Mouse (Mus musculus): Measurements from ENCODE around the gene Fbxw11. TPM values are rescaled to one million over a fixed set of nuclear protein-coding genes. Genes with fewer than 3 reads are reported as not detected.
"Not testable (repeated sequence)": the region's sequence is repeated elsewhere in the genome, so short reads cannot be mapped to it uniquely, and the experiment has no call there.

The Fbxw11 gene
- polyA plus RNA-seq, 1 experiment from 2014 or later: 33.3 TPM

DNA sequence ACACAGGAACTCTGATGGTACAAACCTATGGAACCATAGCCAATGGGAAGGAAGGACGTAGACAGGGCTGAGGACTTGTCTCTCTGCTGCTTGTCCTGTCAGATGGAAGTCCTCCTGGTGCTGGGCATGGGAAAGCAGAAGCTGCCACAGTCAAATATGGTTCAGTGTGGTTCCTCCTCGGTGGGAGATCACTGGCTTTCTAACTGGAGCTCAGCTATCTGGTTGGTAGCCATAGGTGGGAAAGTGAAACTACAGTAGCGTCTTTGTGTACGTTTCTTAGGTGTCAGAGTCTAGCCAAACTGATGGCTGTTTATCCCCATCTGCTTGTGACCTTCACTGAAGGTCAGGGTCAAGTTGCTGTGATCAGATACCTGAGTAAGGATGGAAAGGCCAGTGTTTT lies 29.0 kb downstream of the Fbxw11 start:
- H3K36me3 ChIP-seq (ENCODE audit: inconsistent target): no peaks in the 10 kb centered on the region
- 17% methylated on average over 4 of the region's 4 CpGs for WGBS (ENCODE audit: missing documents)
- no peak overlapping the region for H3K4me3 ChIP-seq (ENCODE audit: inconsistent target)
- peaks cover 100% of the 10 kb centered on the region for H3K79me2 ChIP-seq (ENCODE audit: inconsistent target)
- no peak overlapping the region for H3K27ac ChIP-seq

- 94% methylated on average over 3 of the region's 3 CpGs for WGBS (ENCODE audit: missing documents)
- H3K4me3 ChIP-seq (ENCODE audit: inconsistent target): no peak overlapping the region
- peaks cover 100% of the 10 kb centered on the region for H3K79me2 ChIP-seq (ENCODE audit: inconsistent target)
- H3K27ac ChIP-seq: no peak overlapping the region
- no peaks in the 10 kb centered on the region for H3K36me3 ChIP-seq (ENCODE audit: inconsistent target)
These were observed 34.3 kb downstream of the Fbxw11 start for GRCm38 (mm10) chr11:32676777-32677176.

DNA sequence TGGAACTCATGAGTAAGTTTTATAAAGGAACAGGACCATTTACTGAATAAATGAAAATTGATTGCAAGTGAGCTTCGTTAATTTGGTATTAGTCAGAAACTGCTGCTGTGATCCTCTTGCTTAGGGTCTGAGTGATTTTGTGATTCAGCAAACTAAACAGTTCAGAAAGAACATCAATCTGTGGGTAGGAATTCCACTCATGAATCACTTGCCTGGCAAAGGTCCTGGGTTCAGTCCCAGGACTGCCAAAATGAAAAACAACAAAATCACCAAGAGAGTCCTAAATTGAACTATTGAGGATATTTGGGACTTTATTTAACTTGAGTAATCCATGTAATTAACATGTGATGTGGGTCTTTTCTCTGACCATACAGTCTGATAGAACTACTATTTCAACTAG lies 35.3 kb downstream of the Fbxw11 start:
- H3K36me3 ChIP-seq (ENCODE audit: inconsistent target): no peaks in the 10 kb centered on the region
- H3K79me2 ChIP-seq (ENCODE audit: inconsistent target): peaks cover 100% of the 10 kb centered on the region
- WGBS (ENCODE audit: missing documents): 92% methylated on average over 1 of the region's 1 CpGs
- H3K4me3 ChIP-seq (ENCODE audit: inconsistent target): no peak overlapping the region
- no peak overlapping the region for H3K27ac ChIP-seq

DNA sequence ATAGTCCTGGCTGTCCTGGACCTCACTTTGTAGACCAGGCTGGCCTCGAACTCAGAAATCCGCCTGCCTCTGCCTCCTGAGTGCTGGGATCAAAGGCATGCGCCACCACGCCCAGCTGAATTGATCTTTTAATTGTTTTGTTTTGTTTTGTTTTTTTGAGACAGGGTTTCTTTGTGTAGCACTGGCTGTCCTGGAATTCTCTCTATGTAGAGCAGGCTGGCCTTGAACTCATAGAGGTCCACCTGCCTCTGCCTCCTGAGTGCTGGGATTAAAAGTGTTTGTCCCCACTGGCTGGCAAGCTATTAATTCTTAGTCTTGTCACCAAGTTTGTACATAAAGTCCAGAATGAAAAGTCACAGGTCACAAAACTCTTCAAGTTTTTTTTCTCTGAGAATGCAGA lies 36.6 kb downstream of the Fbxw11 start:
- not testable (repeated sequence) for H3K36me3 ChIP-seq (ENCODE audit: inconsistent target); H3K27ac ChIP-seq; H3K4me3 ChIP-seq (ENCODE audit: inconsistent target)
- peaks cover 100% of the 10 kb centered on the region for H3K79me2 ChIP-seq (ENCODE audit: inconsistent target)
- 96% methylated on average over 4 of the region's 4 CpGs for WGBS (ENCODE audit: missing documents)

GRCm38 (mm10) chr11:32680014-32680413 lies 37.5 kb downstream of the Fbxw11 start:
- H3K27ac ChIP-seq: no peak overlapping the region
- 42% methylated on average over 4 of the region's 4 CpGs for WGBS (ENCODE audit: missing documents)
- H3K36me3 ChIP-seq (ENCODE audit: inconsistent target): no peaks in the 10 kb centered on the region
- no peak overlapping the region for H3K4me3 ChIP-seq (ENCODE audit: inconsistent target)
- H3K79me2 ChIP-seq (ENCODE audit: inconsistent target): peaks cover 100% of the 10 kb centered on the region

DNA sequence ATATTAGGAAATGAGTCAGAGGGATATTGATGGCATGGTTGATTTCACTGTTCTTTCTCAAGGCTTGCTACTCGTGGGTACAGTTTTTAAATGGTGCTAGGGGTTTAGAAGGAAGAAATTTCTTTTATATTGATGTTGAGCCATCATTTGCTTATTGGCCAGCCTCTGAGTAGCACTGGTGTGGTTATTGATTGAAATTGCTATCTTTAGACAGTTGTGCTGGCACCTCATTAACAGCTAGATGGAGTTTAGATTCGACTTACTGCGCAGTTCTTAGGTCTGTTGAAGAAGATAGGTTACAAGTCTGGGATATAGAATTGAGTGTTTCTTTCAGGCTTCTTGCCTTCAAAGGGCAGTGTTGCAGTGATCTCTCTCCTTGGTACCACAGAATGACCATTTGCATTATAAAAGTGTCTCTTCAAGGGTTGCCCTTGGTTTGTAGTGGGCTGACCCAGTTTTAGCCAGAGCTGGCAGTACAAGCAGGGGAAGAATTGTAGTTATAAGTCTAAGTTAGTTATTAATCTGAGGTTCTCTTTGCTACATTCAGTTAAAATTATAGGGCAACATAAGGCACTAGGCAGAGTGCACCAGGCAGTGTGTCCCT lies 38.8 kb downstream of the Fbxw11 start:
- Histone ChIP-seq H3K4me3 (ENCODE audit: inconsistent target) (no peak overlapping the region), H3K27ac (no peak overlapping the region), H3K36me3 (ENCODE audit: inconsistent target) (no peaks in the 10 kb centered on the region), H3K79me2 (ENCODE audit: inconsistent target) (peaks cover 100% of the 10 kb centered on the region)
- WGBS (ENCODE audit: missing documents): 76% methylated on average over 3 of the region's 3 CpGs

DNA sequence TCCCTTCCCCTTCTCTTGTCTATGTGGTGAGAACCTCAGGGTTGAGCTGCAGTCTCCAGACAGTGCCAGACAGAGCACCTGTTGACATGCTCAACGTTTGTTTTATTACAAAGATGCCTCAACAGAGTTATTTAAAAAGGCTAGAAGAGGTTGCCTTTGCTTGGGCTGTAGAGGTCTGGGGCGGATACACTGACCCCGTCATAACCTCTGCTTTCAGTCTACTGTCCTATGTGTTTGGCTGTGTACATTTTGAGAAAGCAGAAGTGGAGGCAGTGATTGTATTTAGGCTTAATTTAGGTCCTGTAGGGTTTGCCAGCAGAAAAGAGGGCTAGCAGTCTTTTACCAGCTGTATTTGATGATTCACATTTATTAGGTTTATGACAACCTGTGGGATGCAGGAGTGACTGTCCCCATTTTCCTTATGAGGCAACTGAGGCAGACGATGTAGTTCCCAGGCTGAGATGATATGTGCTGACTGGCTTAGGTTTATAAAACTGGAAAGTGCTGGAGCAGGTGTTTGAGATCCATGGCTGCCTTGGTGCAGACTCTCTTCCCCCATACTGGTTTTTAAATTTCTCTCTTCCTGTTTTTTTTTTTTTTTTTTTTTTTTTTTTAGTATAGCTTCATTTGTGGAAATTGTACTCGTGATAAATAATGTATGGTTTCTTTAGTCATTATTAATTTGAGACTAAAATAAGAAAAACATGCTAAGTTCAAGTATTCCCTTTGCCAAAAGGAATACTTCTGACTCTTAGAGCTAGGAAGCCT lies 40.0 kb downstream of the Fbxw11 start:
- Histone ChIP-seq H3K79me2 (ENCODE audit: inconsistent target) (peaks cover 100% of the 10 kb centered on the region), H3K27ac (no peak overlapping the region), H3K4me3 (ENCODE audit: inconsistent target) (no peak overlapping the region), H3K36me3 (ENCODE audit: inconsistent target) (no peaks in the 10 kb centered on the region)
- 28% methylated on average over 5 of the region's 5 CpGs for WGBS (ENCODE audit: missing documents)

- Histone ChIP-seq H3K27ac (no peak overlapping the region), H3K36me3 (ENCODE audit: inconsistent target) (no peaks in the 10 kb centered on the region)
- WGBS (ENCODE audit: missing documents): 92% methylated on average over 3 of the region's 3 CpGs
These were observed 42.2 kb downstream of the Fbxw11 start for GRCm38 (mm10) chr11:32684690-32685254.

GRCm38 (mm10) chr11:32688245-32688855 lies 45.8 kb downstream of the Fbxw11 start:
- Histone ChIP-seq H3K4me3 (ENCODE audit: inconsistent target) (no peak overlapping the region), H3K27ac (no peak overlapping the region), H3K36me3 (ENCODE audit: inconsistent target) (no peaks in the 10 kb centered on the region), H3K79me2 (ENCODE audit: inconsistent target) (peaks cover 100% of the 10 kb centered on the region)
- WGBS (ENCODE audit: missing documents): 86% methylated on average over 2 of the region's 2 CpGs

More at GRCm38 (mm10) chr11:32684690-32685254, 42.2 kb downstream of the Fbxw11 start:
- H3K4me3 ChIP-seq (ENCODE audit: inconsistent target): no peak overlapping the region
- peaks cover 100% of the 10 kb centered on the region for H3K79me2 ChIP-seq (ENCODE audit: inconsistent target)

- Histone ChIP-seq H3K27ac (no peak overlapping the region), H3K79me2 (ENCODE audit: inconsistent target) (peaks cover 100% of the 10 kb centered on the region), H3K4me3 (ENCODE audit: inconsistent target) (no peak overlapping the region), H3K36me3 (ENCODE audit: inconsistent target) (no peaks in the 10 kb centered on the region)
- 88% methylated on average over 1 of the region's 1 CpGs for WGBS (ENCODE audit: missing documents)
These were observed 47.0 kb downstream of the Fbxw11 start for GRCm38 (mm10) chr11:32689510-32689909.

- WGBS (ENCODE audit: missing documents): 100% methylated on average over 1 of the region's 1 CpGs
- peaks cover 100% of the 10 kb centered on the region for H3K79me2 ChIP-seq (ENCODE audit: inconsistent target)
These were observed 50.3 kb downstream of the Fbxw11 start for GRCm38 (mm10) chr11:32692834-32693233.

DNA sequence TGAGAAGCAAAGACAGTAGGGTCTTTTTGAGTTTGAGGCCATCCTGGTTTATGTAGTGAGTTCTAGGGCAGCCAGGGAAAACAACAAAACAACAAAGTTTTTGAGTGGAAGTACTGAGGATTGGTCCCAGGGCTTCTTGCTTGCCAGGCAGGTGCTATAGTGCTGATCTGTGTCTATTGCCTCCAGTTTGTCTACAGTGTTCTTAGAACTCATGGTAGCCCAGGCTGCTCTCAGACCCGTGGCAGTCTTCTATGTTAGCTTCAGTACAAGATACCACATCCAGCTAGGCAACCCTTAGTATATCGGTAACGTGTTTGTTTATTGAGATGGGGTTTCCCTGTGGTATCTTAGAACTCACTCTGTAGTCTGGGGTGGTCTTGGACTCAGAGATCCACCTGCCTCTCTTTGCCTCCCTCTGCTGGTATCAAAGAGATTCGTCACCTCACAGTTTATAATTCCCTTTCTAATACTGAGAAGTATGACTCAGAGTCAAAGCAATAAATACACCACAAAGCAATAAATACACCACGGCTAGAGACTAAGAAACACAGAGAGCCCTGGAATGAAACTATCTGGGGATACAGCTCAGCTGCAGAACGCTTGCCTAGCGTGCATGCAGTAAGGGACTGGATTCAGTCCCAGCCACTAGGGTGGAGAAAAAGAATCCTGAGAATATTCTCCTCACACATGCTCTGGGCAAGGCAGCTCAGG lies 51.1 kb downstream of the Fbxw11 start:
- Histone ChIP-seq H3K27ac (no peak overlapping the region), H3K79me2 (ENCODE audit: inconsistent target) (peaks cover 100% of the 10 kb centered on the region), H3K36me3 (ENCODE audit: inconsistent target) (no peaks in the 10 kb centered on the region), H3K4me3 (ENCODE audit: inconsistent target) (no peak overlapping the region)
- 76% methylated on average over 7 of the region's 7 CpGs for WGBS (ENCODE audit: missing documents)

More at GRCm38 (mm10) chr11:32692834-32693233, 50.3 kb downstream of the Fbxw11 start:
- Histone ChIP-seq H3K36me3 (ENCODE audit: inconsistent target) (no peaks in the 10 kb centered on the region), H3K4me3 (ENCODE audit: inconsistent target) (no peak overlapping the region), H3K27ac (no peak overlapping the region)

GRCm38 (mm10) chr11:32694322-32695003 lies 51.9 kb downstream of the Fbxw11 start:
- H3K27ac ChIP-seq; H3K4me3 ChIP-seq (ENCODE audit: inconsistent target); H3K36me3 ChIP-seq (ENCODE audit: inconsistent target): not testable (repeated sequence)
- H3K79me2 ChIP-seq (ENCODE audit: inconsistent target): peaks cover 100% of the 10 kb centered on the region
- WGBS (ENCODE audit: missing documents): 88% methylated on average over 7 of the region's 9 CpGs

Data from macrophage (primary cell).